Mouse (Mus musculus) embryonic fibroblast, embryonic 13.5 days (primary cell): ENCODE results near the gene Snx27.

Experiments used
- CTCF ChIP-seq: IDR thresholded peaks from 2 replicates; pipeline ENCODE4 v1.5.1; 2011; ENCODE audit warnings: mild to moderate bottlenecking, control low read depth, low read length, moderate library complexity, borderline replicate concordance; ENCODE audit not compliant: insufficient read depth
- POLR2A ChIP-seq: IDR thresholded peaks from 2 replicates; pipeline ENCODE4 v1.6.1; 2011; ENCODE audit warnings: low read depth, mild to moderate bottlenecking, control low read depth, low read length, moderate library complexity

- TF ChIP-seq CTCF = no peak
- no peak for TF ChIP-seq POLR2A
Observed at GRCm38 (mm10) chr3:94611343-94611742, 28.8 kb upstream of the Snx27 start.
